Mouse (Mus musculus) C2C12 (cell line): ENCODE results near the gene Slc37a2. TPM values are rescaled to one million over a fixed set of nuclear protein-coding genes. Genes with fewer than 3 reads are reported as not detected.
A peak's percentile ranks its signal among the peaks of the same experiment; 100 is the strongest.

Experiments used
- H3K27me3 ChIP-seq: one replicate; pipeline ENCODE4 v1.6.1; 2011; ENCODE audit not compliant: control insufficient read depth, insufficient read depth, insufficient read length
- H3K36me3 ChIP-seq: one replicate; pipeline ENCODE4 v1.6.1; 2011; ENCODE audit not compliant: control insufficient read depth, insufficient read depth
- H3K4me3 ChIP-seq: one replicate; pipeline ENCODE4 v1.5.1; 2011; ENCODE audit warnings: mild to moderate bottlenecking, control low read depth; ENCODE audit not compliant: poor library complexity, insufficient read depth, severe bottlenecking
- H3K79me2 ChIP-seq: one replicate; pipeline ENCODE4 v1.6.1; 2011; ENCODE audit not compliant: control insufficient read depth, insufficient read depth
- H3K79me3 ChIP-seq: one replicate; pipeline ENCODE4 v1.6.1; 2011; ENCODE audit warnings: low read depth, control low read depth
- H3ac ChIP-seq: one replicate; pipeline ENCODE3; 2011; ENCODE audit warnings: low read depth; ENCODE audit not compliant: control insufficient read depth, insufficient read length
- CEBPB ChIP-seq: IDR thresholded peaks from one replicate; pipeline ENCODE4 v1.6.1; 2011; ENCODE audit warnings: low read depth, mild to moderate bottlenecking, control low read depth, moderate library complexity
- CTCF ChIP-seq: IDR thresholded peaks from one replicate; pipeline ENCODE4 v1.5.1; 2011; ENCODE audit not compliant: control insufficient read depth, insufficient read depth, insufficient read length
- FOSL1 ChIP-seq: IDR thresholded peaks from one replicate; pipeline ENCODE4 v1.8.0; 2011; ENCODE audit warnings: mild to moderate bottlenecking, low read length; ENCODE audit not compliant: poor library complexity, insufficient read depth, severe bottlenecking
- MAX ChIP-seq: IDR thresholded peaks from one replicate; pipeline ENCODE4 v1.6.1; 2011; ENCODE audit warnings: mild to moderate bottlenecking, control low read depth
- MYOD1 ChIP-seq: IDR thresholded peaks from one replicate; pipeline ENCODE4 v1.6.1; 2011; ENCODE audit warnings: low read depth; ENCODE audit not compliant: control insufficient read depth, insufficient read length
- MYOG ChIP-seq: IDR thresholded peaks from one replicate; pipeline ENCODE4 v1.6.1; 2011; ENCODE audit not compliant: control insufficient read depth, insufficient read length; ENCODE audit errors: extremely low read depth
- USF1 ChIP-seq: IDR thresholded peaks from one replicate; pipeline ENCODE4 v1.6.1; 2011; ENCODE audit warnings: low read depth, mild to moderate bottlenecking, control low read depth, moderate library complexity
- polyA plus RNA-seq: library from polyadenylated mRNA; unstranded; fragments of >200 nt; fragmentation: generic; extraction: Trizol; gene quantifications from one replicate; pipeline ENCODE4 v1.2.1, GENCODE M21; 2012; ENCODE audit warnings: missing spikeins

The Slc37a2 gene
- polyA plus RNA-seq, 1 experiment, result 4.2 TPM

- Histone ChIP-seq H3K79me2 (no peaks in the 10 kb centered on the region), H3K4me3 (no peak overlapping the region), H3K79me3 (no peaks in the 10 kb centered on the region), H3ac (no peak overlapping the region), H3K36me3 (no peaks in the 10 kb centered on the region), H3K27me3 (no peaks in the 10 kb centered on the region)
- no peak for TF ChIP-seq MAX
- TF ChIP-seq MYOG, result no peak
- TF ChIP-seq MYOD1, result no peak
- TF ChIP-seq CTCF, result no peak
- TF ChIP-seq USF1, result no peak
- no peak for TF ChIP-seq FOSL1
- TF ChIP-seq CEBPB, result no peak
Observed at GRCm38 (mm10) chr9:37213060-37213738, 42.3 kb downstream of the Slc37a2 start.

- H3K27me3 ChIP-seq, result no peaks in the 10 kb centered on the region
- peak within 1 kb of the TSS; percentile 92 for H3ac ChIP-seq
- no peak for TF ChIP-seq CTCF
- no peak for TF ChIP-seq MYOG
- TF ChIP-seq MAX, result no peak
- no peak for TF ChIP-seq FOSL1
- TF ChIP-seq MYOD1, result no peak
- no peaks in the 10 kb centered on the region for H3K79me2 ChIP-seq
- no peaks in the 10 kb centered on the region for H3K79me3 ChIP-seq
- peak within 1 kb of the TSS; percentile 30 for H3K4me3 ChIP-seq
- H3K36me3 ChIP-seq, result no peaks in the 10 kb centered on the region
Observed at GRCm38 (mm10) chr9:37207929-37208411, 47.6 kb downstream of the Slc37a2 start, which contains the start of gene Tmem218. Tmem218 (plus strand) TSS chr9:37208223.

GRCm38 (mm10) chr9:37203884-37204283 lies 51.7 kb downstream of the Slc37a2 start:
- no peaks in the 10 kb centered on the region for H3K79me3 ChIP-seq
- peaks cover 4% of the 10 kb centered on the region for H3K27me3 ChIP-seq
- no peak overlapping the region for H3ac ChIP-seq
- no peak overlapping the region for H3K4me3 ChIP-seq
- TF ChIP-seq USF1 (no peak), CEBPB (no peak), MAX (no peak), MYOD1 (no peak), MYOG (no peak), CTCF (no peak), FOSL1 (no peak)
- H3K79me2 ChIP-seq, result no peaks in the 10 kb centered on the region
- H3K36me3 ChIP-seq, result no peaks in the 10 kb centered on the region

GRCm38 (mm10) chr9:37200414-37200813 lies 55.1 kb downstream of the Slc37a2 start:
- no peaks in the 10 kb centered on the region for H3K79me2 ChIP-seq
- H3ac ChIP-seq, result no peak overlapping the region
- TF ChIP-seq MYOD1 (no peak), MYOG (no peak), CTCF (no peak), USF1 (no peak), FOSL1 (no peak), CEBPB (no peak), MAX (no peak)
- no peak overlapping the region for H3K4me3 ChIP-seq
- no peaks in the 10 kb centered on the region for H3K79me3 ChIP-seq
- peaks cover 4% of the 10 kb centered on the region for H3K27me3 ChIP-seq
- H3K36me3 ChIP-seq, result no peaks in the 10 kb centered on the region

- H3K79me3 ChIP-seq, result no peaks in the 10 kb centered on the region
- TF ChIP-seq CEBPB (no peak), MAX (no peak), USF1 (no peak), MYOG (no peak), FOSL1 (no peak), CTCF (no peak), MYOD1 (no peak)
Observed at GRCm38 (mm10) chr9:37197067-37197466, 58.5 kb downstream of the Slc37a2 start.

More at GRCm38 (mm10) chr9:37197067-37197466, 58.5 kb downstream of the Slc37a2 start:
- no peak overlapping the region for H3K4me3 ChIP-seq
- no peaks in the 10 kb centered on the region for H3K79me2 ChIP-seq
- no peaks in the 10 kb centered on the region for H3K36me3 ChIP-seq
- no peak overlapping the region for H3ac ChIP-seq
- H3K27me3 ChIP-seq, result peaks cover 4% of the 10 kb centered on the region
